Mouse (Mus musculus) Patski (cell line): Measurements from ENCODE around the gene Tmem91. TPM values are rescaled to one million over a fixed set of nuclear protein-coding genes. Genes with fewer than 3 reads are reported as not detected.

Source experiments
- ATAC-seq: fragments of 100-300 bp; one replicate; pipeline ENCODE4 v1.8.0; 2021
- CTCF ChIA-PET: fragments of 350-600 bp; sonication (Branson Sonifier 250); formaldehyde crosslinking; loops from one replicate; lab custom pipeline; 2022; ENCODE audit warnings: inconsistent platforms; lab: Charles Lee
- POLR2A ChIA-PET: fragments of 350-600 bp; sonication (Branson Sonifier 250); formaldehyde crosslinking; loops from one replicate; lab custom pipeline; 2022; ENCODE audit warnings: antibody characterized with exemption, inconsistent platforms; lab: Charles Lee
- DNase-seq: peaks from one replicate; pipeline ENCODE4 v3.0.0-alpha.2; 2011; ENCODE audit warnings: low read depth, low spot score
- H3K27me3 ChIP-seq: fragments of 371-371 bp; one replicate; pipeline ENCODE4 v1.5.1; 2021
- CTCF ChIP-seq: fragments of 100-300 bp; IDR thresholded peaks from one replicate; pipeline ENCODE4 v1.5.1; 2021
- in situ Hi-C: fragments of 300-500 bp; cut with MboI; formaldehyde crosslinking; loops from 3 replicates; pipeline ENCODE4 v1.11.1; 2018; ENCODE audit warnings: low pct_unique_long_range_greater_than_20kb, mixed read lengths
- polyA plus RNA-seq: library from polyadenylated mRNA; unstranded; gene quantifications from one replicate; pipeline ENCODE4 v1.2.3, GENCODE M21; 2021

The Tmem91 gene
- polyA plus RNA-seq, 1 experiment from 2014 or later, result 0.49 TPM

DNA sequence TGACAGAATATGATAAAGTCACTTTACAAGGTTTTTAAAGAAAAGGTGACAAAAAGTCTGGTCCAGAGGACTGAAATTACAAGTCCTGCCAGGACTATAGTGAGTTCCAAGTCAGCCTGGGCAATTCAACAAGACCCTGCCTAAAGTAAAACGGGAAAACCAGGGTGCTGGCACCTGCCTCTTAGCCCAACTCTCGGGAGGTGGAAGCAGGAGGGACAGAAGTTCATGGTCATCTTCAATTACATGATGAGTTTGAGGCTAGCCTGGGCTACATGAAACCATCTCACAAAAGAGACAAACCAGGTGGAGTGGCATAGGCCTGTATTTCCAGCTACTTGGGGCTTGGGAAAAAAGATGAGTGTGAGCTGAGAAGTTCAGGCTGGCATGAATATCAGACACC lies 3.3 kb downstream of the Tmem91 start:
- ATAC-seq (no peak), DNase-seq (no peak)
- in situ Hi-C loops, result no loop called here
- no peaks in the 10 kb centered on the region for H3K27me3 ChIP-seq
- CTCF ChIA-PET, result interaction anchor here (1.4 kb wide), 1 partner anchor 9 kb away, joined by 3 read pairs; the partner anchor contains the start of gene B9d2
- TF ChIP-seq CTCF, result no peak
- POLR2A ChIA-PET, result no interaction called here

- in situ Hi-C loops, result no loop called here
- H3K27me3 ChIP-seq, result no peaks in the 10 kb centered on the region
- DNase-seq (no peak), ATAC-seq (no peak)
- CTCF ChIA-PET, result no interaction called here
- TF ChIP-seq CTCF, result no peak
- POLR2A ChIA-PET, result no interaction called here
These were observed 4.9 kb downstream of the Tmem91 start for GRCm38 (mm10) chr7:25670096-25670495.

DNA sequence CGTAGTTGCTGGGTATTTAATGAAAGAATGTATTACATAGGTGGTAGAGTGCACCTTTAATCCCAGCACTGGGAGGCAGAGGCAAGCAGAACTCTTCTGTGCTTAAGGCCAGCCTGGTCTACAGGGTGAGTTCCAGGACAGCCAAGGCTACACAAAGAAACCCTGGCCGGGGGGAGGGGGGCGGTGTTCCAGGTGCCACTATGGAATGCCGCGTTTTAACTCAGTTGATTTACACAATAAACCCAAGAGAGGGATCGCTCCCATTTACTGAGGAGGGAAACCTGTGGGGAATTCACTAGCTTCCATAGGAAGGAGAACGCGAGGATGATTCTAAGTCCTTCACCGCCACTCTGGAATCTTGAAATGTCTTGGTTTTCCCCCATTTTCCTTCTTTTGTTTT lies 5.3 kb downstream of the Tmem91 start:
- ATAC-seq (no peak), DNase-seq (no peak)
- ChIA-PET CTCF (no interaction called here), POLR2A (no interaction called here)
- in situ Hi-C loops, result no loop called here
- no peak for TF ChIP-seq CTCF
- no peaks in the 10 kb centered on the region for H3K27me3 ChIP-seq

DNA sequence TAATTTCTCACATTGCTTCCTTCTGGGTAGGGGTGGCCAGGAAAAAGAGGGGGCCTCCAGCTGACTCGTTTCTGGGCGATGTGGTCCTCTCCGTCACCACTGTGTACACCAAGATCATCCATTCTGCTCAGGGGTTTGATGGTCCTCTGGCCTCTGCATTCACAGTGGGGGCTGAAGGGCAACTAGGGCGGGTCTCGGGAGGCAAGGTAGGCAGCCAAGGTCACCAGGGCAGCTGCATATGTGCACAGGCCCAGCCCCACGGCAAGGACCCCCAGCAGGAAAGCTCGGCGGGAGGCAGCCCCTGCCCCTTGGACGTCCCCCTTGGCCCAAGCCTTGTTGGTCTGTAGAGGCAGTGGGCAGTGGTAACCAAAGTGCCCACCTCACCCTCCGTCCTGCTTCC lies 5.8 kb downstream of the Tmem91 start:
- DNase-seq, result no peak
- no peaks in the 10 kb centered on the region for H3K27me3 ChIP-seq
- no peak for ATAC-seq
- no peak for TF ChIP-seq CTCF
- in situ Hi-C loops, result no loop called here
- ChIA-PET POLR2A (interaction anchor here (0.7 kb wide), 1 partner anchor 43 kb away, joined by 3 read pairs; no protein-coding TSS in a partner anchor), CTCF (interaction anchor here (1.0 kb wide), 1 partner anchor 11 kb away, joined by 3 read pairs; no protein-coding TSS in a partner anchor)

DNA sequence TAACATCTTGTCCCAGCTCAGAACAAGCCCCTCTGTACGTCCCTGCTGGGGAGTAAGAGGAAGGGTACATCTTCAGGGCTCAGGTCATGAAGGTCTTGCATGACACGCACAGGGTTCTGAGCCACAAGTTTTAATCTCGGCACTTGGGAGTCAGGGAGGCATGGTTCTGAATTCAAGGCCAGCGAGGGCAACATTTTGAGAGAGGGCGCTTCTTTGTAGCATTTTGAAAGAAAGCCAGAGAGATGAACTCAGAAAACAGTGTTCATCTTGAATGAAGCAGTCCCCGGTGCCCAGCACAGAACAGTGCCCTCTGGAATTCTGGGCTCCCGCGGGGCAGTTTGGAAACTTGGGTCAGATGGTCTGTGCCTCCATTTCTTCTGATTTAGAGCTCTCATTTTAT lies 8.6 kb downstream of the Tmem91 start:
- no peak for DNase-seq
- ATAC-seq, result no peak
- TF ChIP-seq CTCF, result no peak
- ChIA-PET POLR2A (no interaction called here), CTCF (interaction anchor here (1.2 kb wide), 1 partner anchor 14 kb away, joined by 3 read pairs; the partner anchor contains the start of gene B9d2)
- in situ Hi-C loops, result no loop called here
- H3K27me3 ChIP-seq, result no peaks in the 10 kb centered on the region

- CTCF ChIA-PET, result no interaction called here
- POLR2A ChIA-PET, result interaction anchor here (0.6 to 0.9 kb wide), 2 partner anchors 23 to 60 kb away, joined by 3 to 4 read pairs; no protein-coding TSS in a partner anchor
- TF ChIP-seq CTCF, result no peak
These were observed 16.1 kb downstream of the Tmem91 start, which contains the start of the genes Bckdha and Exosc5 for GRCm38 (mm10) chr7:25658657-25659472. Bckdha (minus strand) TSS chr7:25658981. Exosc5 (plus strand) TSS chr7:25659164.

GRCm38 (mm10) chr7:25657785-25658184 lies 17.2 kb downstream of the Tmem91 start:
- H3K27me3 ChIP-seq, result no peaks in the 10 kb centered on the region
- ATAC-seq, result no peak
- TF ChIP-seq CTCF, result no peak
- CTCF ChIA-PET, result no interaction called here
- DNase-seq, result no peak
- POLR2A ChIA-PET, result no interaction called here
- in situ Hi-C loops, result no loop called here

More at GRCm38 (mm10) chr7:25658657-25659472, 16.1 kb downstream of the Tmem91 start, which contains the start of the genes Bckdha and Exosc5:
- H3K27me3 ChIP-seq, result no peaks in the 10 kb centered on the region
- DNase-seq (peak; percentile 98), ATAC-seq (peak; percentile 90)
- in situ Hi-C loops, result no loop called here

- no peak for TF ChIP-seq CTCF
- CTCF ChIA-PET, result interaction anchor here (1.2 kb wide), 1 partner anchor 247 kb away, joined by 3 read pairs; no protein-coding TSS in a partner anchor
- no peaks in the 10 kb centered on the region for H3K27me3 ChIP-seq
- ATAC-seq (no peak), DNase-seq (no peak)
- POLR2A ChIA-PET, result interaction anchor here (0.6 to 0.8 kb wide), 2 partner anchors 9 to 112 kb away, joined by 3 to 4 read pairs; no protein-coding TSS in a partner anchor
- in situ Hi-C loops, result no loop called here
These were observed 19.2 kb downstream of the Tmem91 start for GRCm38 (mm10) chr7:25655601-25656428.

DNA sequence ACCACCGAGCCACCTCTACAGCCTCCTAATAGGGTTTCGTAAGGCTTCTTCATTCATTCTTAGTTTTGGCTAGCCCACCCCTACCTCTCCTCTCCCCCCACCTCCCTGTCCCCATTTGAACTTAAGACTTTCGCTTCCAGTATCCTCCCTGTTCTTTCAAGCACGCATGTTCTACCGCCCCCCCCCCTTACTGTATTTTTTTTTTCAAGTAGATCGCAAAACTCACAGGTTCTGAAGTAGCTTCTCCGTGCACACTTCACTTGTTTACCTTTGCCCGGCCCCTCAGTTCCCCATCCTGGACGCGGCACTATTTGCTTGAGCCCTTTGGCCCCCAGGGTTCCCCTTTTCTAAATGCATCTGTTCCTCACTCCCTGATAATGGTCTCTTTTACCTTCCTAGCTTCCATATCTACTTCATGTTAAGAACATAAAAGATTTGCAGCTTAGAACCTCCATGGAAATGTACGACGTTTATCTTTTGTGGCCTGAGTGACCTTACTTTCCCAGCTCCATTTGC lies 22.7 kb downstream of the Tmem91 start:
- DNase-seq, result no peak
- H3K27me3 ChIP-seq, result no peaks in the 10 kb centered on the region
- in situ Hi-C loops, result no loop called here
- TF ChIP-seq CTCF, result no peak
- POLR2A ChIA-PET, result no interaction called here
- no peak for ATAC-seq
- CTCF ChIA-PET, result interaction anchor here (1.2 kb wide), 1 partner anchor 13 kb away, joined by 3 read pairs; no protein-coding TSS in a partner anchor

GRCm38 (mm10) chr7:25651281-25651680 lies 23.7 kb downstream of the Tmem91 start:
- no peak for ATAC-seq
- POLR2A ChIA-PET, result interaction anchor here (0.6 kb wide), 1 partner anchor 103 kb away, joined by 3 read pairs; no protein-coding TSS in a partner anchor
- TF ChIP-seq CTCF, result no peak
- DNase-seq, result no peak
- no peaks in the 10 kb centered on the region for H3K27me3 ChIP-seq
- CTCF ChIA-PET, result interaction anchor here (1.5 kb wide), 1 partner anchor 10 kb away, joined by 3 read pairs; no protein-coding TSS in a partner anchor
- in situ Hi-C loops, result no loop called here
